ENCODE assay signal across 9 mouse cellular contexts in genomic region chr11:61673686-61674085, GRCm38 (mm10). TPM values are rescaled to one million over a fixed set of nuclear protein-coding genes. Genes with fewer than 3 reads are reported as not detected.
DNase-seq lines count a peak whose midpoint lies in the region; ATAC-seq lines count a peak whose summit lies in the region.
"Had no signal": no experiment of that assay in that cellular context is flagged by ENCODE, and none has a peak within 500 bp of the region (broad histone marks: within the 10 kb centered on the region; RNA-seq: fewer than 3 reads in every experiment).

No protein-coding gene starts in this region.

- peaks cover 9% of the 10 kb centered on the region; the same call in 1 of the 2 replicates for H3K4me1 ChIP-seq in kidney, embryonic 14.5 days (ENCODE audit: control insufficient read depth, insufficient read depth, low read length)

- H3K27me3 ChIP-seq in kidney, embryonic 14.5 days (ENCODE audit: control insufficient read depth, insufficient read depth, low read length): no peaks in the 10 kb centered on the region

- DNase-seq in kidney, adult 18-20 months: peak; percentile 61
- DNase-seq in A20 (ENCODE audit: low read depth, low spot score) (peak; percentile 45), ES-CJ7 (ENCODE audit: low read depth, low spot score) (peak; percentile 34)
- peak; percentile 45 for DNase-seq in embryo, embryonic 10.5 days (ENCODE audit: low spot score)
- DNase-seq in lung, postnatal 14 days: peak; percentile 55
- no peak for DNase-seq in c-Kit-positive CD71-positive TER-119-positive erythroid progenitor cells, embryonic 14.5 days (ENCODE audit: low spot score)

- no peak overlapping the region for H3K27ac ChIP-seq in kidney, embryonic 14.5 days (ENCODE audit: low read depth, low read length)
- H3K27ac ChIP-seq: heart, embryonic 15.5 days had no signal

- 30% methylated on average over 8 of the region's 8 CpGs for WGBS in kidney, embryonic 14.5 days

- no peak overlapping the region for H3K4me3 ChIP-seq in kidney, embryonic 14.5 days (ENCODE audit: low read length)
- H3K4me3 ChIP-seq: heart, embryonic 15.5 days had no signal

- H3K4me2 ChIP-seq in kidney, embryonic 14.5 days (replicated peaks; ENCODE audit: low read depth, low read length): no peak overlapping the region
- H3K4me2 ChIP-seq: heart, embryonic 15.5 days had no signal

- H3K9me3 ChIP-seq in kidney, embryonic 14.5 days (ENCODE audit: control insufficient read depth, low read length): no peaks in the 10 kb centered on the region
- H3K9me3 ChIP-seq: heart, embryonic 15.5 days had no signal

- H3K36me3 ChIP-seq in kidney, embryonic 14.5 days (ENCODE audit: control insufficient read depth, insufficient read depth, low read length): no peaks in the 10 kb centered on the region
- H3K36me3 ChIP-seq: heart, embryonic 15.5 days had no signal

- no peak for ATAC-seq in kidney, embryonic 14.5 days (ENCODE audit: low FRiP score, low TSS enrichment)
- no peak for ATAC-seq in erythroblast, adult 5-6 weeks (replicated peaks; ENCODE audit: low FRiP score, poor library complexity, severe bottlenecking)

- H3K9ac ChIP-seq in kidney, embryonic 14.5 days (ENCODE audit: low read depth, low read length): no peak overlapping the region
- H3K9ac ChIP-seq: heart, embryonic 15.5 days had no signal

RNA-seq across cellular contexts. Expression of gene Fam83g, which starts 10.2 kb away (rescaled TPM):
- polyA plus RNA-seq in kidney, embryonic 14.5 days (2014; fragmentation: Nextera tagmentation; extraction: Ambion mirVana): 1.8 and 1.9 TPM in 2 replicates
- total RNA-seq in erythroblast, adult 5-6 weeks (2015; ENCODE audit: low replicate concordance): not detected in 2 replicates
- 0.17 TPM in 1 of 2 replicates, not detected in the other for total RNA-seq in erythroblast, adult 5-6 weeks (2017; ENCODE audit: low replicate concordance)

RNA-seq across cellular contexts. Expression of gene Grap, which starts 20.6 kb away (rescaled TPM):
- 7.5 and 8.6 TPM in 2 replicates for polyA plus RNA-seq in kidney, embryonic 14.5 days (2014; fragmentation: Nextera tagmentation; extraction: Ambion mirVana)
- total RNA-seq in erythroblast, adult 5-6 weeks (2015; ENCODE audit: low replicate concordance): not detected in 2 replicates
- total RNA-seq in erythroblast, adult 5-6 weeks (2017; ENCODE audit: low replicate concordance): 0.56 TPM in 1 of 2 replicates, not detected in the other

RNA-seq across cellular contexts. Expression of gene Slc5a10, which starts 46.9 kb away (rescaled TPM):
- 0.11 and 0.16 TPM in 2 replicates for polyA plus RNA-seq in kidney, embryonic 14.5 days (2014; fragmentation: Nextera tagmentation; extraction: Ambion mirVana)
- not detected in 2 replicates for total RNA-seq in erythroblast, adult 5-6 weeks (2015; ENCODE audit: low replicate concordance)
- total RNA-seq in erythroblast, adult 5-6 weeks (2017; ENCODE audit: low replicate concordance): not detected in 2 replicates
- polyA plus RNA-seq: heart, embryonic 15.5 days had no signal
